Comparison of ENCODE assay signal across 18 mouse cellular contexts in the genomic region with DNA sequence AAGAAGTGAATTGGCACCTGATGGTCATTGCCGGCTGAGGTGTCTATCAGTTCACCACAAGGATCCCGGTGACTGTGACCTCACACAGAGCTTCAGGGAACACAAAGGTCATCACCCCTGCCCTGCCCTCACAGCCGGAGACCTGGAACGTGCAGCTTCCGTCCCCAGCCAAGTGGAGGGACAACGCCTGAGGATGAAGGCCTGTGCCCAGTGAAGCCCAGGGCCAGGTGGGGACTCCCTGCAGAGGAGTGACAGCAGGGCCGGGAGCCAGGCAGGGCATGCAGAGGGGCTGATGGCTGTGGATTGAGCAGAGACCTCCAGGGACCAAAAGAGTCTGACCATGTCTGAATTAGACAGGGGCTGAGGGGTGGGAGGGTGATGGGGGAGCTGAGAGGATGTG. TPM values are rescaled to one million over a fixed set of nuclear protein-coding genes. Genes with fewer than 3 reads are reported as not detected.
"Had no signal": no experiment of that assay in that cellular context is flagged by ENCODE, and none has a peak within 500 bp of the region (broad histone marks: within the 10 kb centered on the region; RNA-seq: fewer than 3 reads in every experiment).

No protein-coding gene starts in this region.

- DNase-seq: liver, embryonic 13.5 days; lung, adult 18-20 months; lung, embryonic 14.5 days; lung, postnatal 10 days; lung, postnatal 4 days; retina, postnatal 1 day; right cerebral cortex, adult 18-20 months; right cerebral cortex, postnatal 25 days; right cerebral cortex, postnatal 4 days; spleen, adult 18-20 months; thymus, adult 18-20 months; thymus, postnatal 14 days; thymus, postnatal 36 days had no signal

- H3K9ac ChIP-seq: liver, embryonic 13.5 days; liver, embryonic 15.5 days; lung, embryonic 14.5 days; neural tube, embryonic 13.5 days; neural tube, embryonic 15.5 days had no signal

- H3K4me2 ChIP-seq: liver, embryonic 13.5 days; liver, embryonic 15.5 days; lung, embryonic 14.5 days; midbrain, embryonic 11.5 days; neural tube, embryonic 13.5 days; neural tube, embryonic 15.5 days had no signal

- H3K9me3 ChIP-seq: liver, embryonic 13.5 days; liver, embryonic 15.5 days; neural tube, embryonic 13.5 days; neural tube, embryonic 15.5 days had no signal

- H3K4me3 ChIP-seq: liver, embryonic 13.5 days; liver, embryonic 15.5 days; myocyte; neural tube, embryonic 13.5 days; neural tube, embryonic 15.5 days had no signal

- H3K4me1 ChIP-seq: liver, embryonic 13.5 days; liver, embryonic 15.5 days had no signal

- H3K36me3 ChIP-seq: liver, embryonic 13.5 days; liver, embryonic 15.5 days; neural tube, embryonic 13.5 days; neural tube, embryonic 15.5 days had no signal

- H3K27ac ChIP-seq: liver, embryonic 13.5 days; liver, embryonic 15.5 days; neural tube, embryonic 13.5 days; neural tube, embryonic 15.5 days had no signal

RNA-seq across cellular contexts. Expression of gene Grm4, which starts 1.9 kb away (rescaled TPM):
- polyA plus RNA-seq: liver, embryonic 13.5 days; myocyte had no signal
